Mouse (Mus musculus) forebrain, embryonic 14.5 days (tissue): ENCODE results near the gene Hspa2. TPM values are rescaled to one million over a fixed set of nuclear protein-coding genes. Genes with fewer than 3 reads are reported as not detected.

Experiments used
- ATAC-seq: fragments of 200-750 bp; cut with Nextera tagmentation; 2 replicates; pipeline ENCODE4 v1.8.0; 2017; ENCODE audit warnings: mild to moderate bottlenecking, moderate library complexity
- DNase-seq: peaks from one replicate; pipeline ENCODE4 v3.0.0-alpha.2; 2015; ENCODE audit warnings: low spot score
- H3K27ac ChIP-seq: fragments of 300-500 bp; sonication (generic); 2 replicates; pipeline ENCODE4 v1.5.1; 2014; ENCODE audit warnings: low read depth, mild to moderate bottlenecking, control low read depth, low read length, moderate library complexity
- H3K27me3 ChIP-seq: fragments of 300-500 bp; sonication (generic); replicated peaks from 2 replicates; pipeline ENCODE4 v1.6.1; 2014; ENCODE audit warnings: low read length, control low read depth, mixed read lengths; ENCODE audit not compliant: control insufficient read depth, insufficient read depth
- H3K36me3 ChIP-seq: fragments of 300-500 bp; sonication (generic); 2 replicates; pipeline ENCODE4 v1.6.1; 2014; ENCODE audit warnings: low read length, control low read depth; ENCODE audit not compliant: control insufficient read depth, insufficient read depth
- H3K4me1 ChIP-seq: fragments of 300-500 bp; sonication (generic); 2 replicates; pipeline ENCODE4 v1.6.1; 2014; ENCODE audit warnings: antibody characterized with exemption, low read length, control low read depth; ENCODE audit not compliant: control insufficient read depth, insufficient read depth
- H3K4me2 ChIP-seq: fragments of 300-500 bp; sonication (generic); 2 replicates; pipeline ENCODE4 v1.6.1; 2014; ENCODE audit warnings: mild to moderate bottlenecking, control low read depth, low read length
- H3K4me3 ChIP-seq: fragments of 300-500 bp; sonication (generic); 2 replicates; pipeline ENCODE4 v1.5.1; 2014; ENCODE audit warnings: low read depth, low read length, control low read depth
- H3K9ac ChIP-seq: fragments of 300-500 bp; sonication (generic); 2 replicates; pipeline ENCODE4 v1.6.1; 2014; ENCODE audit warnings: mild to moderate bottlenecking, low read length, control low read depth, moderate library complexity
- H3K9me3 ChIP-seq: fragments of 300-500 bp; sonication (generic); replicated peaks from 2 replicates; pipeline ENCODE4 v1.6.1; 2016; ENCODE audit warnings: low read length, control low read depth, mixed read lengths; ENCODE audit not compliant: control insufficient read depth
- WGBS: fragments of 180-500 bp; shearing (Covaris S2); extraction: QIAGEN DNeasy Blood & Tissue Kit; methylation state at CpG from one replicate; pipeline ENCODE4 v1.1.7; 2014; 5-methylcytosine and 5-hydroxymethylcytosine counted together
- polyA plus RNA-seq: library from polyadenylated mRNA; unstranded; fragments of >200 nt; fragmentation: Nextera tagmentation; extraction: Ambion mirVana; gene quantifications from 2 replicates; pipeline ENCODE4 v1.2.1, GENCODE M21; 2014

The Hspa2 gene
- polyA plus RNA-seq, 1 experiment from 2014 or later, result 4.5 TPM

GRCm38 (mm10) chr12:76409166-76409565, 5.2 kb downstream of the Hspa2 start:
- no peak overlapping the region for H3K9ac ChIP-seq
- no peak for ATAC-seq
- no peak overlapping the region for H3K4me2 ChIP-seq
- no peaks in the 10 kb centered on the region for H3K9me3 ChIP-seq
- DNase-seq, result no peak
- H3K4me3 ChIP-seq, result no peak overlapping the region
- no peak overlapping the region for H3K27ac ChIP-seq
- peaks cover 5% of the 10 kb centered on the region; the same call in 1 of the 2 replicates for H3K4me1 ChIP-seq
- WGBS, result 79% methylated on average over 4 of the region's 4 CpGs
- no peaks in the 10 kb centered on the region for H3K36me3 ChIP-seq
- H3K27me3 ChIP-seq, result peaks cover 35% of the 10 kb centered on the region

GRCm38 (mm10) chr12:76415383-76416010, 11.5 kb downstream of the Hspa2 start:
- Histone ChIP-seq H3K27me3 (no peaks in the 10 kb centered on the region), H3K9me3 (0 out of 2 replicates have a peak, but pooled peaks cover 3% of the 10 kb centered on the region), H3K4me1 (no peaks in the 10 kb centered on the region), H3K9ac (no peak overlapping the region), H3K27ac (no peak overlapping the region), H3K36me3 (no peaks in the 10 kb centered on the region), H3K4me3 (no peak overlapping the region), H3K4me2 (no peak overlapping the region)
- ATAC-seq (no peak), DNase-seq (no peak)
- 91% methylated on average over 11 of the region's 12 CpGs for WGBS

- peak within 1 kb of the TSS; percentile 32 for H3K4me3 ChIP-seq
- H3K4me1 ChIP-seq, result no peaks in the 10 kb centered on the region
- peak within 1 kb of the TSS; percentile 66 for H3K4me2 ChIP-seq
- WGBS, result under 1% methylated on average over 37 of the region's 37 CpGs
- no peaks in the 10 kb centered on the region for H3K27me3 ChIP-seq
- ATAC-seq (no peak; the same call in 1 of the 2 replicates), DNase-seq (no peak)
- H3K36me3 ChIP-seq, result no peaks in the 10 kb centered on the region
- no peak within 1 kb of the TSS for H3K27ac ChIP-seq
- H3K9me3 ChIP-seq, result 0 out of 2 replicates have a peak, but pooled peaks cover 3% of the 10 kb centered on the region
- H3K9ac ChIP-seq, result peak within 1 kb of the TSS; percentile 45
Measured at GRCm38 (mm10) chr12:76417433-76417854, 13.5 kb downstream of the Hspa2 start, which contains the start of gene Ppp1r36. Gene Ppp1r36 (plus strand): TSS chr12:76417538.

GRCm38 (mm10) chr12:76418346-76418745, 14.4 kb downstream of the Hspa2 start:
- no peak overlapping the region for H3K9ac ChIP-seq
- WGBS, result 95% methylated on average over 5 of the region's 5 CpGs

GRCm38 (mm10) chr12:76425256-76425655, 21.3 kb downstream of the Hspa2 start:
- DNase-seq, result no peak
- WGBS, result 92% methylated on average over 3 of the region's 3 CpGs
- H3K9ac ChIP-seq, result no peak overlapping the region
- H3K4me2 ChIP-seq, result no peak overlapping the region
- ATAC-seq, result no peak
- H3K36me3 ChIP-seq, result no peaks in the 10 kb centered on the region
- no peaks in the 10 kb centered on the region for H3K27me3 ChIP-seq
- no peak overlapping the region for H3K4me3 ChIP-seq
- no peak overlapping the region for H3K27ac ChIP-seq
- no peaks in the 10 kb centered on the region for H3K9me3 ChIP-seq
- H3K4me1 ChIP-seq, result no peaks in the 10 kb centered on the region

More at GRCm38 (mm10) chr12:76418346-76418745, 14.4 kb downstream of the Hspa2 start:
- Histone ChIP-seq H3K27me3 (no peaks in the 10 kb centered on the region), H3K4me3 (no peak overlapping the region), H3K36me3 (no peaks in the 10 kb centered on the region), H3K4me1 (no peaks in the 10 kb centered on the region), H3K4me2 (no peak overlapping the region), H3K27ac (no peak overlapping the region), H3K9me3 (0 out of 2 replicates have a peak, but pooled peaks cover 3% of the 10 kb centered on the region)
- no peak for DNase-seq
- ATAC-seq, result no peak

- DNase-seq (no peak), ATAC-seq (no peak)
- Histone ChIP-seq H3K4me2 (no peak overlapping the region), H3K4me3 (no peak overlapping the region), H3K27me3 (no peaks in the 10 kb centered on the region), H3K36me3 (no peaks in the 10 kb centered on the region), H3K4me1 (no peaks in the 10 kb centered on the region), H3K9me3 (no peaks in the 10 kb centered on the region), H3K27ac (no peak overlapping the region), H3K9ac (no peak overlapping the region)
- 66% methylated on average over 5 of the region's 5 CpGs for WGBS
Measured at GRCm38 (mm10) chr12:76427546-76427945, 23.6 kb downstream of the Hspa2 start.

GRCm38 (mm10) chr12:76430879-76431406, 27.0 kb downstream of the Hspa2 start:
- H3K27ac ChIP-seq, result no peak overlapping the region

GRCm38 (mm10) chr12:76431431-76431830, 27.5 kb downstream of the Hspa2 start:
- H3K4me3 ChIP-seq, result no peak overlapping the region
- ATAC-seq (no peak), DNase-seq (no peak)
- no peak overlapping the region for H3K9ac ChIP-seq
- H3K9me3 ChIP-seq, result no peaks in the 10 kb centered on the region
- WGBS, result 93% methylated on average over 6 of the region's 6 CpGs
- H3K27me3 ChIP-seq, result peaks cover 4% of the 10 kb centered on the region; the same call in 1 of the 2 replicates
- no peak overlapping the region for H3K4me2 ChIP-seq
- peaks cover 4% of the 10 kb centered on the region; the same call in 1 of the 2 replicates for H3K4me1 ChIP-seq
- no peaks in the 10 kb centered on the region for H3K36me3 ChIP-seq
- no peak overlapping the region for H3K27ac ChIP-seq

More at GRCm38 (mm10) chr12:76430879-76431406, 27.0 kb downstream of the Hspa2 start:
- H3K9ac ChIP-seq, result no peak overlapping the region
- H3K4me1 ChIP-seq, result peaks cover 4% of the 10 kb centered on the region; the same call in 1 of the 2 replicates
- no peak overlapping the region for H3K4me2 ChIP-seq
- no peaks in the 10 kb centered on the region for H3K9me3 ChIP-seq
- no peak overlapping the region for H3K4me3 ChIP-seq
- H3K36me3 ChIP-seq, result no peaks in the 10 kb centered on the region
- DNase-seq (no peak), ATAC-seq (no peak)
- WGBS, result 75% methylated on average over 5 of the region's 5 CpGs
- H3K27me3 ChIP-seq, result peaks cover 1% of the 10 kb centered on the region; the same call in 1 of the 2 replicates

GRCm38 (mm10) chr12:76434111-76434510, 30.1 kb downstream of the Hspa2 start:
- no peak for ATAC-seq
- H3K9me3 ChIP-seq, result no peaks in the 10 kb centered on the region
- 51% methylated on average over 7 of the region's 7 CpGs for WGBS

More at GRCm38 (mm10) chr12:76434111-76434510, 30.1 kb downstream of the Hspa2 start:
- Histone ChIP-seq H3K9ac (no peak overlapping the region), H3K27me3 (peaks cover 4% of the 10 kb centered on the region; the same call in 1 of the 2 replicates), H3K36me3 (no peaks in the 10 kb centered on the region), H3K27ac (no peak overlapping the region), H3K4me1 (peaks cover 4% of the 10 kb centered on the region; the same call in 1 of the 2 replicates), H3K4me3 (no peak overlapping the region), H3K4me2 (no peak overlapping the region)
- DNase-seq, result no peak
